Mouse (Mus musculus) cortical plate, adult 2 months (tissue): ENCODE measurements around the gene Olfr1360. TPM values are rescaled to one million over a fixed set of nuclear protein-coding genes. Genes with fewer than 3 reads are reported as not detected.
"Not testable (repeated sequence)": the region's sequence is repeated elsewhere in the genome, so short reads cannot be mapped to it uniquely, and the experiment has no call there.

Source experiments
- H3K27ac ChIP-seq: fragments of 200-500 bp; 2 replicates; pipeline ENCODE4 v1.5.1; 2012; ENCODE audit warnings: low read length, control low read depth, inconsistent platforms; ENCODE audit not compliant: insufficient read depth
- H3K4me1 ChIP-seq: fragments of 200-500 bp; 2 replicates; pipeline ENCODE4 v1.6.1; 2011; ENCODE audit warnings: low read length; ENCODE audit not compliant: control insufficient read depth, insufficient read depth
- H3K4me3 ChIP-seq: fragments of 200-500 bp; 2 replicates; pipeline ENCODE4 v1.5.1; 2011; ENCODE audit warnings: mild to moderate bottlenecking, low read length, control low read depth; ENCODE audit not compliant: insufficient read depth
- CTCF ChIP-seq: fragments of 200-500 bp; IDR thresholded peaks from 2 replicates; pipeline ENCODE4 v1.5.1; 2011; ENCODE audit warnings: mild to moderate bottlenecking, control low read depth, low read length; ENCODE audit not compliant: insufficient read depth; ENCODE audit errors: extremely low read depth
- POLR2A ChIP-seq: fragments of 200-500 bp; IDR thresholded peaks from 2 replicates; pipeline ENCODE4 v1.6.1; 2011; ENCODE audit warnings: mild to moderate bottlenecking, low read length, control low read depth; ENCODE audit not compliant: insufficient read depth; ENCODE audit errors: extremely low read depth
- polyA plus RNA-seq: library from polyadenylated mRNA; depleted of rRNA; stranded (reverse); fragments of >200 nt; gene quantifications from 2 replicates; pipeline ENCODE4 v1.2.3, GENCODE M21; 2012

The Olfr1360 gene
- polyA plus RNA-seq, 1 experiment, result not detected

- peak; percentile 97 for TF ChIP-seq POLR2A
- not testable (repeated sequence) for H3K4me1 ChIP-seq
- peak within 1 kb of the TSS; percentile 33 for H3K4me3 ChIP-seq
- peak within 1 kb of the TSS; percentile 97 for H3K27ac ChIP-seq
Observed at GRCm38 (mm10) chr13:21715864-21716539, 38.8 kb upstream of the Olfr1360 start, which contains the start of the genes Hist1h2bl and Hist1h2ai. TSS of gene Hist1h2bl (minus strand) at chr13:21716143. TSS of gene Hist1h2ai (plus strand) at chr13:21716422.

- Histone ChIP-seq H3K4me3 (peak overlapping the region; percentile 33), H3K27ac (no peak overlapping the region), H3K4me1 (peaks cover 5% of the 10 kb centered on the region; the same call in 1 of the 2 replicates)
- TF ChIP-seq POLR2A (no peak), CTCF (no peak)
Observed at GRCm38 (mm10) chr13:21715131-21715863, 38.1 kb upstream of the Olfr1360 start.

- TF ChIP-seq CTCF (peak; percentile 54; the same call in 1 of the 2 replicates), POLR2A (no peak)
- Histone ChIP-seq H3K4me3 (peak overlapping the region; percentile 33; the same call in 1 of the 2 replicates), H3K27ac (no peak overlapping the region), H3K4me1 (peaks cover 5% of the 10 kb centered on the region; the same call in 1 of the 2 replicates)
Observed at GRCm38 (mm10) chr13:21714725-21715124, 37.5 kb upstream of the Olfr1360 start.

GRCm38 (mm10) chr13:21711698-21712097, 34.5 kb upstream of the Olfr1360 start:
- TF ChIP-seq POLR2A, result no peak
- no peak for TF ChIP-seq CTCF
- Histone ChIP-seq H3K4me1 (peaks cover 4% of the 10 kb centered on the region; the same call in 1 of the 2 replicates), H3K27ac (no peak overlapping the region), H3K4me3 (peak overlapping the region; percentile 85; the same call in 1 of the 2 replicates)

GRCm38 (mm10) chr13:21710821-21711525, 33.8 kb upstream of the Olfr1360 start:
- TF ChIP-seq CTCF (no peak), POLR2A (no peak)
- Histone ChIP-seq H3K4me3 (peak overlapping the region; percentile 85), H3K27ac (no peak overlapping the region), H3K4me1 (peaks cover 4% of the 10 kb centered on the region; the same call in 1 of the 2 replicates)

- Histone ChIP-seq H3K27ac (no peak overlapping the region), H3K4me3 (peak overlapping the region; percentile 85), H3K4me1 (peaks cover 2% of the 10 kb centered on the region; the same call in 1 of the 2 replicates)
- TF ChIP-seq POLR2A, result no peak
- peak; percentile 65 for TF ChIP-seq CTCF
Observed at GRCm38 (mm10) chr13:21710031-21710711, 33.0 kb upstream of the Olfr1360 start.

- H3K4me1 ChIP-seq, result no peaks in the 10 kb centered on the region
- no peak overlapping the region for H3K4me3 ChIP-seq
- no peak overlapping the region for H3K27ac ChIP-seq
- TF ChIP-seq CTCF (no peak), POLR2A (no peak)
Observed at GRCm38 (mm10) chr13:21706669-21707068, 29.5 kb upstream of the Olfr1360 start.

- H3K27ac ChIP-seq, result no peak within 1 kb of the TSS
- no peak within 1 kb of the TSS for H3K4me3 ChIP-seq
- H3K4me1 ChIP-seq, result no peaks in the 10 kb centered on the region
- TF ChIP-seq CTCF (no peak), POLR2A (no peak)
Observed at GRCm38 (mm10) chr13:21697811-21698210, 20.6 kb upstream of the Olfr1360 start, which contains the start of gene Olfr1359. TSS of gene Olfr1359 (plus strand) at chr13:21698111.

- Histone ChIP-seq H3K4me3 (no peak within 1 kb of the TSS), H3K4me1 (no peaks in the 10 kb centered on the region)
- no peak for TF ChIP-seq POLR2A
- TF ChIP-seq CTCF, result no peak
Observed at GRCm38 (mm10) chr13:21663286-21663685, 13.9 kb downstream of the Olfr1360 start, which contains the start of gene Olfr1361. TSS of gene Olfr1361 (minus strand) at chr13:21663386.

More at GRCm38 (mm10) chr13:21663286-21663685, 13.9 kb downstream of the Olfr1360 start, which contains the start of gene Olfr1361:
- H3K27ac ChIP-seq, result no peak within 1 kb of the TSS
